Mouse (Mus musculus) brain, embryonic 14.5 days (tissue): ENCODE measurements around the gene Nrbp1.

Experiments
- CTCF ChIP-seq: fragments of 200-500 bp; IDR thresholded peaks from 2 replicates; pipeline ENCODE4 v1.5.1; 2012; ENCODE audit warnings: inconsistent platforms, mild to moderate bottlenecking, moderate library complexity, borderline replicate concordance; ENCODE audit not compliant: insufficient read depth, insufficient read length; ENCODE audit errors: extremely low read depth
- POLR2A ChIP-seq: fragments of 200-500 bp; IDR thresholded peaks from 2 replicates; pipeline ENCODE4 v1.6.1; 2012; ENCODE audit warnings: mild to moderate bottlenecking, inconsistent platforms, borderline replicate concordance; ENCODE audit not compliant: poor library complexity, insufficient read depth, insufficient read length, severe bottlenecking; ENCODE audit errors: extremely low read depth

GRCm38 (mm10) chr5:31199321-31199892, 41.3 kb upstream of the Nrbp1 start:
- no peak for TF ChIP-seq CTCF
- TF ChIP-seq POLR2A, result no peak
